Mouse (Mus musculus) testis, postnatal 10 days (tissue): Measurements from ENCODE around the gene C530008M17Rik.

Source experiments
- DNase-seq: peaks from one replicate; pipeline ENCODE4 v3.0.0; 2021; ENCODE audit warnings: low spot score

C530008M17Rik gene

DNA sequence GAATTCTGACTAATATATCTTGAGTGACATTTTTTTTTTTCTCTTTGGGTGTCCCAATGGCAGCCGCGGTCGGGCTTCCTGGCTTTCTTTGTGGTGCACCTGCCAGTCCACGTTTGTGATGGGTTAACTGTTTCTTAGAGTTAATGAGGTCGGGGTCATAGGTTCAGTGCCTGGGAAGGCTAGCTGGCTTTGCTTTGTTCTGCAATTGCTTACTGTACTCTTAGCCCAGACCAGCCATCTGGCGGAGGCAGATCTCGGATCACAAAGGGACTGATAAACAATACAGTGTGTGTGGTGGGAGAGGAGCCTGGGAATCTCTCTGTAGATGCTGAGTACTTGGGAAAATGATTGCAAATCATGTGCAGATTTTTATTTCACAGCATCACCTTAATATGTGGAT, 9.1 kb downstream of the C530008M17Rik start:
- DNase-seq, result no peak

DNA sequence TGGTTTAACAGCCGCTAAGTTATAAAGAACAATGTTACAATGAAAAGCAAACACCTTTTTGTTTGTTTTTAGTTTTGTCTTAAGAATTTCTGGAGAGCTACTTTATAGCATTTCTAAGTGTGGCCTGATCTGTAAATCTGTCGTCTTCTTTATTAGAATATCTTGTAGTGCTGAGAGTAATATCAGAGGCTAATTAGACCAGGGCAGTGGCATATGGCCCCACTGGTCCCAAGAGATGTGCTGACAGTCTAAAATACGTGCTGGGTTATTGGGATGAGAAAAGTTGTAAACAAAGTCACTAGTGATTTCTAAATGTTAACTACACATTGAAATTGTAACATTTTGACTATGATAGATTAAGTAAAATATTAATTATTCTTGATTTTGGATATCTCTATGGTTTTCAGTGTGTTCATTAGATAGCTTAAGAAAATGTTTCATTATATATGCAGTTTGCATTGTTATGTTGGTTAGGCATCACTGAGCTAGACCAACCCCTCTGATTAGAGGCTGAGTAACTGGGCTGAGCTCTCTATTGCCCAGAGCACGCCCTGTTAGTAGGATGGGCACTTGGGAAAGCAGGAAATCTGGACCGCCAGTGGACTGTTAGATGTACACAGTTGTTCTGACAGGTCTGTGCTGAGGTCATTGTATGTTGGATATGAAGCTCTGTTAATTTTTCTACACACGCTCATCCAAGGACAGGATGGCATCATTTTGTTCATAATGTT, 9.9 kb downstream of the C530008M17Rik start:
- DNase-seq, result no peak

DNA sequence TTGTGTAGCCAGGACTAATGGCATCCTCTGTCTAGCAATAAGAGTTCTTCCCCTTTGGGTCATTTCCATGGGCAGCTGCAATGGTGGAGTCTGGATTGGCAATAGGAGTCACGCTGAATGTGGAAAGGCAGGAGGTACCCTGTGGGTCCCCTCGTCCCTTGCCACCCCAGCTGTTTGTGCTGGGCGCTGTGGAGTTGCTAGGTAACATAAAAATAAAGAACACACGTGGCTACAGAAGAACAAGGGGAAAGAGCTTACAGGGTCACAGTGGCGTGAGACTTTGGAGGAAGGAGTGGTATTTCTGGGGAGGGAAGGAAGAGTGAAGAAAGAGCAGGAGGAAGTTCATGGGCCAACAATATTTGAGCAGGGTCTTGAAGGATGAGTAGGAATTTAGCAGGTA, 11.8 kb downstream of the C530008M17Rik start:
- no peak for DNase-seq

DNA sequence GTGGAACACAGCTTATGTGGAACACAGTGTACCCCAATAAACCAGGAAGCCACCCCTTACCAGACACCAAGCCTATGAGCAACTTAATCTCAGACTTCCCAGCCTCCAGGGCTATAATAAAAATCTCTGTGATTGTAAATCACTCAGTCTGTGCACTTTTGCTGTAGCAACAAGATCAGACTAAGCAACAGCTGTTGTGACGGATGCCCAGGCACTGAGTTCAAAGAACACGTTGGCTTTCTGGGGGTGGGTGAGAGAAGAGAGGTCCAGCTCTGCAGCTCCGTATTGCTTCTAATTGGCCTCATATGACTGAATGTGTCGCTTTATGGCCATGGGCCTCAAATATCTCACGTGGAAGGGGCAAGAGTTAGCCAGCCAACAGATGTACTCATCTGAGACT, 12.2 kb downstream of the C530008M17Rik start:
- DNase-seq, result no peak

DNA sequence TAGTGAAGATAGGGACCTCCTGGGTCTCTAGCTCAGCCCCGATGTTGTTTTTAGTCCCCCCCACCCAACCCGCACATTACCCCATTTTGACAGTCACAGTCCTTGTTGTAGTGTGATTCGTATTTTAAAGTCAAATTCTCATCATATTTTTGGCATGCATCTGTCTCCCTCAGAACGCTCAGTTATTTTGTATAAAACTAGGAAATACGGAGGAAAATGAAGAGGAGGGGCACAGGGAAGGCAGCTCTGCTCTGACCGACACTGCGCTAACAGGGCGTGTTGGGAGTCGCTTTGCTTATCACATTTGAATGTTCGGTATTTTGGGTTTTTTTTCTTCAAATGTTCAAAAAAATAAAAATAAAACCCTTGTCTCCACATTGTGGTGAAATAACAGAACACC, 13.9 kb downstream of the C530008M17Rik start:
- no peak for DNase-seq

DNA sequence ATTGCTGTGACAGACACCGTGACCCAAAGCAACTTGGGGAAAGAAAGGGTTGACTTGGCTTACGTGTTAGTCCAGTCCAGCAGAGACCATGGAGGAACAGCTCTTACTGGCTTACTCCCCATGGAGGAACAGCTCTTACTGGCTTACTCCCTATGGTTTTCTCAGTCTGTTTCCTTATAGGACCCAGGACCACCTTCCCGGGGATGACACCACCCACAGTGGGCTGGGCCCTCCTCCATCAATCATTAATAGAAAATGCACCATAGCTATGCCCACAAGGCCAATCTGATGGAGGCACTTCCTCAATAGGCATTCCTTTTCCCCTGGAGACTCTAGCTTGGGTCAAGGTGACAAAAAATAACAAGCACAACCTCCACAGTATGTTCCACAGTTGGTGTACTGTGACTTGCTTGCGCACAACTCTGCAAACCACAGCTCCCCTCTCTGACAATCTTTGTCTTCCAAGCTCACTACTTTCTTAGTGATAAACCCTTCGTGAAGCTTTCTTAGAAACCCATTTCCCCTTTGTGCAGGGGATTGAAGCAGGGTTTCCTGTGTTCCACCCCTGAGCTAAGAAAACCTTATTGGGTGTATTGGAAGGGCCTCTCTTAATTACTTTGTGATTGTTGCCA, 17.8 kb downstream of the C530008M17Rik start:
- DNase-seq, result no peak

DNA sequence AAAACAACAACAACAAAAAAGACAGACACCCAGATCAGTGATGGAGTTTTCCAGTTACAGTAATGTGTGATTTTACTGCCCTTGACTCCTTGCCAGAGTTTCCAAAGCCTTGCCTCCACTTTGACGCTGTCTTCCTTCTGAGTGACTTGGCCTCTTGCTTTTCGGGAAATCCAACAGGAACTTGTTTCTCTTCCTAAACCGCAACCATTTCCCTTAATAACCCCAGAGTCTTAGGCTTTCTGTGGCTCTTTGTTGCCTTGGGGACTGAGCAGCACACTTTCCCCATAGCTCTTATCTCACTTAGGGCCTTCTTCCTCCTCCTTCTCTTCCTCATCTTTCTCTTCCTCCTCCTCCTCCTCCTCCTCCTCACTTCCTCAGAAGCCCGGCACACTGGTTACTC, 19.1 kb downstream of the C530008M17Rik start:
- no peak for DNase-seq

DNA sequence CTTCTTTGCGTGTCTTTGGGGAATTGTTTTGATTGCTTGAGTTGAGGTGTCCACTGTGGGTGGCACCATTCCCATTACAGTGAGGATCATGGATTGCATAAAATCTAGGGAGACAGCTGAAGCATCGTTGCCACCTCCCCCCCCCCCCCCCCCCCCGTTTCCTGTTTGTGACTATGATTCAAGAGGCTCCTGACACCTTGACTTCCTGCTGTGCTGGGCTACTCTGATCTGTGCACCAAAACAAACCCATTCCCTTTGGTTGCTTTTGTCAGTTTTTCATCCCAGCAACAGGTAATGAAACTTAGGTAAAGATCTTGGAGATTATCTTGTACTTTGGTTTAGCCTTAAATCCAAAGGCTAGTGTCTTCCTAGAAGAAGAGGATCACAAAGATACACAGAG, 24.6 kb downstream of the C530008M17Rik start:
- DNase-seq, result no peak

DNA sequence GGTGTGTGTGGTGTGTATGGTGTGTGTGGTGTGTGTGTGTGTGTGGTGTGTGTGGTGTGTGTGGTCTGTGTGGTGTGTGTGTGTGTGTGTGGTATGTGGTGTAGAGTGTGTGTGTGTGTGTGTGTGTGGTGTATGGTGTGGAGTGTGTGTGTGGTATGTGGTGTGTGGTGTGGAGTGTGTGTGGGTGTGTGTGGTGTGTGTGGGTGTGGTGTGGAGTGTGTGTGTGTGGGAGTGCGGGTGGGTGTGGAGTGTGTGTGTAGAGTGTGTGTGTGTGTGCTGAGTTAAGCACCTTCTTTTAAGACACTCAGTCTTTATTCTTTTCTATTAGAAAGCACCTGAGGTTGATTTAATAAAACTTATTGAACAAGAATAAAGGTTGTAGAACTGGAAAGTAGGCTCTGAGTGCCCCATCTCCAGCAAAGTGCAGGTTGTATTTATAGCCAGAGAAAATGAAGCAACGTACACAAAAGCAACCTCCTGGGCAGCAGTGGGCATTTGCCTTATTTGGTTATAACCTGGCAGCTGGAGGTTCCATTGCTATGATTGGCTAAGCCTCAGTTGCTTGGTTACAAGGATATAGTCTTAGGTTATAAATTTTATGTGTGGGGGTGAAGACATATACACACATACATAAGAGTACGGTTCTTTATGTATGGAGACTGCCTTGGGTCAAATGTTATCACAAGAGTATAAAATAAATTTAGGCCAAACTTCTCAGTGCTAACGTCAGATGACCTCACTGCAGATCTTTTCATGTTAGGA, 25.8 kb downstream of the C530008M17Rik start:
- no peak for DNase-seq

DNA sequence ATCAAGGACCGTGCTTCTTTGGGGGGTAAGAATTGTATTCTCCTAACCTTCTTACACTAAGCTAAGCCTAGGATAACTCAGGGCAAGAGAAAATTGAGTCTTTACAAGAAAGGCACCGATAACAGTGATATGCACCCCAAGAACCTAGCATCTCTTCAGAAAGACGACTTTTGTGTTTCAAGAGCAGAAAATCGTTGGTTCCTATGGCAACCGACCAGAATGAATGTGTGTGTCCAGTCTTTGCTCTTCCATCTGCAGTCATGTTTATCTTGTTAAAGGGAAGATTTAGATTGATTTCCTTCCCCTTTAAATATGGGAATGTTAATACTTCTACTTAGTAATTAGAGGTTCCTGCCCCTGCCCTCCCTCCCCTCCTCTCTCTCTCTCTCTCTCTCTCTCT, 27.1 kb downstream of the C530008M17Rik start:
- DNase-seq, result no peak

DNA sequence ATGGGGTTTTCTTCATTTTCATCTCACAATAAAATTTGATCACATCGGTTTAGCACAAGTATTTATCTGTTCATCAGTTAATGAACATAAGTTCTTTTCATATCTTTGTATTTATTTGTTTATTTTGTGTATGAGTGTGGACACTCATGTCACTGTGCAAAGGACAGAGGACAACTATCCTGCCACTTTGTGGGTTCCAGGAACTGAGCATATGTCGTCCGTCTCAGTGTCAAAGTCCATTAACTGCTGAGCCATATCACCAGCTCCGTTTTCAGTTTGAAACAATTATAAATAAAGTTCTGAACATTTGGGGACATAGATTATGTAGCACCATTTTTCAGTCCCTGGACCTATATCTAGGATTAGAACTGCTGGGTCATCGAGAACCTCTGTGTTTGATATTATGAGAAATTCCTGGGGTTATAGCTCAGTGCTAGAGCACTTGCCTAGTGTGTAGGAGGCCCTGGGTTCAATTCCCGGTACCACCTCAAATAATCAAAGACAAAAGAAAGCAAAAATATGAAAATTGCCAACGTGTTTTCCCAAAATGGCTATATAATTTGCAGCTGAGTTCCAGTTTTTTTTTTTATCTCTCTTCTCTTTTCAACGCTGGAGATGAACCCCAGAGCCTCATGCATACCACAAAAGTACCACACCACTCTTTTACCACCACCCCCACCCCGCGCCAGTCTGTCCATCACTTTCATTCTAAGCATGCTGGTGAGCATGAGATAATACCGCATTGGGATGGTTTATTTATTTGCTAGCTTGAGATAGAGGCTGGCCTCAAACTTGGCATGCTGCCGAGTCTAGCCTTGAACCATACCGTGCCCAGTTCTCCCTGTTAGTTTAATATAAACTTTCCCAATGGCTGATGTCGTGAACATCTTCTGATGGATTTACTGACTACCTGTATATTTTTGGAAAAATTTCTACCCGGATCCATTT, 28.6 kb downstream of the C530008M17Rik start:
- no peak for DNase-seq

DNA sequence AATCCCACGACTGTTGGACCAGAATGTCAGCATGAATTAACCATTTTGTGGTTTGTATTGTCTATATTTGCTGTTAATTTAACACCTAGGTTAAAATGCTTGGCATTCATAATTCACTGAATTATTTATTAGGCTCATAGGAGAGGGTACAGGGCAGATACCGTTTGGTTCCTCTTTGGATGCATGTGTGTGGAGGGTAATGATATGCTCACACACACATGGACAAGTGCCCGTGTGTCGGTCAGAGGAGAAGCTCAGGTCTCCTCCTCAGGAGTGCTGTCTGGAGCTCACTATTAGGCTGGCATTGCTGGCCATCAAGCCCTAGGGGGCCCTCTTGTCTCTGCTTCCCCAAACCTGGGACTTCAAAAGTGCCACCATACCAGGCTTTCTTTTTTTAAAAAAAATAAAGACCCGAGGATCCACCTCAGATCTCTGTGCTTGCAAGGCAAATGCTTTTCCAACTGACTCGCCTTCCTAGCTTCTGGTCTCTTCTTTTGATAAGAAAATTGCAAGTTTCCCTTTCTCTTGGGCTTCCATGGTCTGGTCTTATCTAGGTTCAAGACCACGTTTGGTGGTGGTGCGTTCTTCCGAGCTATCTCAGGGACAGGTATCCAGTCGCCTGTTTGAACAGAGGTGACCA, 31.8 kb downstream of the C530008M17Rik start:
- DNase-seq, result no peak

DNA sequence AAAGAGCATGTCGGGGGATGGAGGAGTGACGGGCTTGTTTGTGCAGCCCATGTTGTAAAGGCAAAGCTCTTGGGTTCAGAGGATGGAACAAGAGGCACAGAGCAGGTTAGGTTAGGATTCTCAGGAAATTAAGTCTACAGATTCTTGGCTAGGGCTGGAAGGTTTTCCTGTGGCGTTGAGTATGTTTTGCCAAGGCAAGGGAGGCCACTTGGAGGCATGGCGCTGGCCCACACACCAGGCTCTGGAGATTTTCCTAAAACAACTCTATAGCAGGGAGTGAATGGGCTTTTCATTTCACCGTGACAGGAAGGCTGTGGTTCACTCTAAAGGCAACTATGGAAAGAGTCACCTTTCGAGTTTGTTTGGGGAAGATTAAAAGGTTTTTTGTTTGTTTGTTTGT, 32.3 kb downstream of the C530008M17Rik start:
- no peak for DNase-seq

DNA sequence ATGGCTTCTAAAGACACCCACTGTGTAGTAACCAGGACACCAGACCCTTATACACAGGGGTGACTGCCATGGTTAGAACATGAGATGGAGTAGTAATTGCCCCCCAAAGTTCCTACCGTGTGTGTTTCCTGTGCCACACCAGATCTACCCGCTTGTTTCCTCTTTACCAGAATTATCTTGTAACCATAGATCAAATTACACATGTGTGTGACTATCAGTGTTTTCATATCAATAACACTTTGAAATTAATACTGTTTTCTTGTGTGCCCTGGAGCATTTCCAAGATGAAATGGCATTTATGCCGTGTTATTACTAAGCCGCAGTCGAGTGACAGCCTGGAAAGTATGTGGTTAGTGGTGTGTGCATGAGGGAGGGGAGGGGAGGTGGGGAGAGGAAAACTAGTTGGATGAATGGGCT, 33.9 kb downstream of the C530008M17Rik start:
- no peak for DNase-seq

DNA sequence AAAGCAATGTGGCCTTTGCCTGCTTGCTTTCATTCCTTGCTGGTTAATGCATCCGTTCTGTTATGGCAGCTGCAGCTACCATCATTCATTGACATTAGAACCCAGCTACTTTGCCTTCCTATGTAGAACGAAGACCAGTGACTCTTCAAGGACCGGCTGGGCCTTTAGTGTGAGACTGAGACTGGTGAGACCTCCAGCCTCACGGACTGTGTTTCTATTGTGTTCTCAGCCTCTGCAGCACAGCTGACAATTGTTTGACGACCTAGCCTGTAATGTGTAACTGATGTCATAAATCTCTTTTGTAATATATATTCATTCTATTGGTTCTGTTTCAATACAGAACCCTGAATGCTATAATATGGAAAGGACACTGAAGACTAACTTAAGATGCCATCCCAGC, 34.9 kb downstream of the C530008M17Rik start:
- DNase-seq, result no peak

DNA sequence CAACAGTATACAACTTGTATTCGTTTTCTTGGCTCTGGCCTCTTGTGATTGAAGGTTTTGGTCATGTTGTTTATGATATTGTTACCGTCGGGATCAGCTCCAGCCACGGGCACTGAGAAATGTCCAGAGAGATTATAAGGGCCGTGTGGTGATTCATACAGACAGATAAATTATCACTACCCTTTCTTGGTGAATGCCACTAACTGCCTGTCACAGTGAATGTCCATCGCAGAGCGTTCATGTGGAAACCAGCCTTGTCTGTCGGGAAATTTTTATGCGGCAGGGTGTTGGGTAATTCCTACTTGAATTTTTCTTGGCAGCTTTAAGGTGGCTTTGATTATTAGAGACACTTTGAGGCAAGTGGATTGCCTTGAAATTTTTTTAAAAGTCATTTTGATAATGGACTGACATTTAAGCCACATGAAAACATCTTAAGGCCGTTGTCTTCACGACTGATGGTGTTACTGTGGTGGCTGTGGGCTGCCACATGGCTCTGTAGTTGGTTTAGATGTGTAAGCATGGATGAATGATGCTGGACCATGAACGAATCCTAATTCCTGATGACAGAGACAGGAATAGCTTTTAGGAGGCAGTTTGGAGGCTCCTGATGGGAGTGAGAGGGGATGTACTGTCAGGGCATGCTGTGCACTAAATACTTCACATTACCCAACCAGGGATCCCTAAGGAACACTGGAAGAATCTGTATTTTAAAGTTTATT, 35.6 kb downstream of the C530008M17Rik start:
- DNase-seq, result no peak

DNA sequence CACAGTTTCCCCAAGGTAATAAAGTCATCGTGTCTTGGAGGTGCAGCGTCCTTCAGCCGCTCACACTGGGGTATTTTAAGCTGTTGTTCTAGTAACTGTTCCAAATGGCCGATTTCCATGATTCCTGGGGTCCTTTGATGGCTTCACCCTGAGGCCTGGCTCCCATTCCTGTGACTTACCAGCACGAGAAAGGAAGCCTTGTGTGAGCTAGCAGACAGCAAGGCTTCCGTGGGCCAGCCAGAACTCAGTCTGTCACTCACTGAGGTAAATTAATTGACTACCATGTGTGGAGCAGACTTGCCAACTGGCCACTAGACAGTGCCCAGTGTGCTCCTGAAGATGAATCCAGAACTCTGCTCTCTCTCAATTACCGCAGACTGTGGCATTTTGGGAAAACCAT, 41.2 kb downstream of the C530008M17Rik start:
- no peak for DNase-seq

DNA sequence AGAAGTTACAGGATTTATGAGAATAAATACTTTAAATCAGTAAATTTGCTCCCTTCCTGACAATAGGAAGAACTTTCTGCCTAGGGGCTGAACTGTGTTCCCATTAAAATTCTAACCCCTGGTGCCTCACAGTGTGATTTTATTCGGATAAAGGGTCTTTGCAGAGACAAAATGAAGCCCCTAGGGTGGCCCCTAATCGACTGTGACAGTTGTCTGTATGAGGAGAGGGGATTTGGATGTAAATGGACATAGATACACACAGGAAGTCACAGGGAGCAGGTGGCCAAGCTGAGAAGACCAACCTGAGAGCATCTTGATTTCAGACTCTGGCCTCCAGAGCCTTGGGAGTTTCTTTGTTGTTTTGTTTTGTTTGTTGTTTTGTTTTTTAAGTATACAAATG, 41.9 kb downstream of the C530008M17Rik start:
- no peak for DNase-seq

DNA sequence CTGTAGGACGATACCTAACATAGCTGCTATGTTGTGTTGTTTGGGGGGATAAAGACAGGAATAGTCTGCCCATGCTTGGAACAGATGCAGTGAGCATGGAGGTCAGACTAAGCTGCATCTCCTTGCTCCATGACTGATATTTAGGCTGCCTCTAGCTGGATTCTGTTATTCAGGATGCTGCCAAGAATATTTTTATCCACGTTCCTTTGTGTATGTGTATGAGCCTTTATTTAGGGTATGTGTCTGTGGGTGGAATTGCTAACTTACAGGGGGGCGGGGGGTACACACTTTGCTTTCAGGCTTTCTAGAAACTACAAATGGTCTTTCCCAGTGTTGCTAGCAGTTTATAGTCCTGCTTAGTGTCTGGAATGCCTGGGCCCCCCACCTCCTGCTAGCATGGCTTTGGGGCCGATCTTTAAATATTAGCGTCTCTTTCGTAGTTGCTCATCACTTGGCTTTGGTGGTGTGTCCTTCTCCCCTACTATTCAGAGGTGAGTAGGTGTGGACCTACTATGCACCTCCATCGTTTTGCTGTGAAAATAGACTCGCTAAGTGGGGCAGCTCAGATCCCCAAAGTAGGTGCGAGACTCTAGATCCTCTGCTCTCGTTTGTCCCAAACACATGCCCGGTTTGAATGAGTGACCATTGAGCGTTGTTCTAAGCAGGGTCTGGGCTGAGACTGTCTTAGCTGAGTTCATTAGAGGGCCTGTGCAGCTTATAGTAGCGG, 45.0 kb downstream of the C530008M17Rik start:
- DNase-seq, result no peak

DNA sequence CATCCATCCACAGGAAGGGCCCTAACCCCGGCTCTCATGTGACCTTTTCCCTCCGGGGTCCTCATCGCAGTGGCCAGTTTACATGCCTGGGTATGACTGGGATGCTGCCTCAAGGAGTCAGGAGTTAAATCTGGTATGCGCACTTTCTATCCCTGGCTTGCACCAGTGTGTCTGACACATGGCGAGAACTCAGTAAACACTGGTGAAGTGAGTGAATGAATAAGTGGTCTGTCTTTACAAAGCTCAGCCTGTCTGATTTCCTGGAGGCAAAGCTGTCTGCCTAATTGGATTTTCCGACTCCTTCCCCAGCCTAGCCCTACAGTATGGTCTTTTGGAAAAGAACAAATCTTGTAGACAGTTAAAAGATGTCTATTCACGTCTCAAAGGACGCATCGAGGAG, 45.8 kb downstream of the C530008M17Rik start:
- DNase-seq, result no peak
